Mouse (Mus musculus) intestine, embryonic 14.5 days (tissue): ENCODE results near the gene Pax4. TPM values are rescaled to one million over a fixed set of nuclear protein-coding genes. Genes with fewer than 3 reads are reported as not detected.
A peak's percentile ranks its signal among the peaks of the same experiment; 100 is the strongest.

Experiments
- ATAC-seq: fragments of 200-750 bp; cut with Nextera tagmentation; replicated peaks from 2 replicates; pipeline ENCODE4 v1.8.0; 2017; ENCODE audit warnings: low read depth, moderate number of reproducible peaks, moderate TSS enrichment, moderate library complexity; ENCODE audit not compliant: low FRiP score, low TSS enrichment
- DNase-seq: peaks from one replicate; pipeline ENCODE4 v3.0.0-alpha.2; 2018; ENCODE audit warnings: low spot score
- H3K27ac ChIP-seq: fragments of 300-500 bp; sonication (generic); 2 replicates; pipeline ENCODE4 v1.5.1; 2014; ENCODE audit warnings: low read depth, mild to moderate bottlenecking, control low read depth
- H3K27me3 ChIP-seq: fragments of 300-500 bp; sonication (generic); replicated peaks from 2 replicates; pipeline ENCODE4 v1.6.1; 2014; ENCODE audit warnings: low read length, control low read depth; ENCODE audit not compliant: control insufficient read depth, insufficient read depth
- H3K36me3 ChIP-seq: fragments of 300-500 bp; sonication (generic); 2 replicates; pipeline ENCODE4 v1.6.1; 2014; ENCODE audit warnings: low read length, control low read depth; ENCODE audit not compliant: control insufficient read depth, insufficient read depth
- H3K4me1 ChIP-seq: fragments of 300-500 bp; sonication (generic); replicated peaks from 2 replicates; pipeline ENCODE4 v1.6.1; 2014; ENCODE audit warnings: low read length, control low read depth, mixed read lengths; ENCODE audit not compliant: control insufficient read depth, insufficient read depth
- H3K4me2 ChIP-seq: fragments of 300-500 bp; sonication (generic); 2 replicates; pipeline ENCODE4 v1.6.1; 2014; ENCODE audit warnings: low read length
- H3K4me3 ChIP-seq: fragments of 300-500 bp; sonication (generic); 2 replicates; pipeline ENCODE4 v1.5.1; 2014; ENCODE audit warnings: low read depth, low read length, control low read depth, mixed read lengths
- H3K9ac ChIP-seq: fragments of 300-500 bp; sonication (generic); 2 replicates; pipeline ENCODE4 v1.6.1; 2014; ENCODE audit warnings: mild to moderate bottlenecking, low read length
- H3K9me3 ChIP-seq: fragments of 300-500 bp; sonication (generic); 2 replicates; pipeline ENCODE4 v1.6.1; 2016; ENCODE audit warnings: low read length, control low read depth; ENCODE audit not compliant: control insufficient read depth
- WGBS: fragments of 180-500 bp; shearing (Covaris S2); extraction: QIAGEN DNeasy Blood & Tissue Kit; methylation state at CpG from one replicate; pipeline ENCODE4 v1.1.7; 2014; 5-methylcytosine and 5-hydroxymethylcytosine counted together
- polyA plus RNA-seq: library from polyadenylated mRNA; unstranded; fragments of >200 nt; fragmentation: Nextera tagmentation; extraction: Ambion mirVana; gene quantifications from 2 replicates; pipeline ENCODE4 v1.2.1, GENCODE M21; 2014

Gene Pax4
- polyA plus RNA-seq, 1 experiment from 2014 or later, result 3.3 TPM

DNA sequence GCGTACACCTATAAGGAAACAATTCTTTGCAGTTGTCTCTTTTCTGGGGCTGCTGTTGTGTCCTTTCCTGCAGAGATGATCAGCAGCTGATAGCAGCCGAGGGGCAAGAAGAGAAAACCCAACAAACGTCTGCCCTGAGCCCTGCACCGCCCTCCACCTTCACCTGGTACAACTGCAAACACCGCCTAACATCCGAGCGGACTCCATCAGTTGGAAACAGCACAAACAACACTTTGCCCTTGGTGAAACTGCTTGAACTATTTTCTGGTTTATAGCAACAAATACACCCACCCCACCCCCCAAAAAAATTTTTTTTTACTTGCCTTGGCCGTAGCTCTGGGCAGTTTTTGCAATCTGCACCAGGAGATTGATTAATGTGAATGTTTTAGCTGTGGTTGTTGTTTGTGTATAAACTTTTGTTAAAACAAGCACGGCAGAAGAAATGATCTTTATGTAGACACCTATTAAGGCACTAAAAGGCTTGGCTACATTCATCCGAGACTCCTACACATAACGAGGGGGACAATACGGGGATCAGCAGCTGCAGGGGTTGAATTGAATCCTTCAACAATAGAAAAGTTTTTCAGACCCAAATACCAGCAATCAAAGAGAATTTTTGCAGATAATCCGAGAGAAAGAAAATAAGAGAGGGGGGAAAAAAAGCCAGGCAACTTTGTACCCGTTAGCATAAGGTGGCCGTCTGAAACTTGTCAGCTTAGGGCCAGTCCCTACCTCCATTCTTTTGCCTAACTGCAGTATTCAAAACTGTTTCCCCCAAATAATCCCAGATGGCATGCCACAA, 52.9 kb downstream of the Pax4 start:
- Histone ChIP-seq H3K9ac (no peak overlapping the region), H3K4me3 (no peak overlapping the region; the same call in 1 of the 2 replicates), H3K4me2 (peak overlapping the region; percentile 81), H3K27me3 (peaks cover 35% of the 10 kb centered on the region), H3K9me3 (peaks cover 7% of the 10 kb centered on the region; the same call in 1 of the 2 replicates), H3K27ac (no peak overlapping the region), H3K4me1 (no peaks in the 10 kb centered on the region), H3K36me3 (no peaks in the 10 kb centered on the region)
- no peak for DNase-seq
- no peak for ATAC-seq
- 35% methylated on average over 15 of the region's 15 CpGs for WGBS

Other genes with a start within 250 kb of the Pax4 start
- gene Zfp800, start 51.3 kb downstream of the Pax4 start, polyA plus RNA-seq, result 22.7 and 26.8 TPM in 2 replicates
- 276 and 284 TPM in 2 replicates for gene Arf5, start 25.8 kb downstream of the Pax4 start, polyA plus RNA-seq
- gene Fscn3, start 21.6 kb downstream of the Pax4 start, polyA plus RNA-seq, result not detected in 2 replicates
- 7.2 and 8.8 TPM in 2 replicates for gene Gcc1, start 21.0 kb downstream of the Pax4 start, polyA plus RNA-seq
- gene Snd1, start 25.8 kb upstream of the Pax4 start, polyA plus RNA-seq, result 123 and 139 TPM in 2 replicates